Mouse (Mus musculus) brain, embryonic 14.5 days (tissue): ENCODE data around the gene Ifnl2.

Experiments used
- CTCF ChIP-seq: fragments of 200-500 bp; IDR thresholded peaks from 2 replicates; pipeline ENCODE4 v1.5.1; 2012; ENCODE audit warnings: inconsistent platforms, mild to moderate bottlenecking, moderate library complexity, borderline replicate concordance; ENCODE audit not compliant: insufficient read depth, insufficient read length; ENCODE audit errors: extremely low read depth
- POLR2A ChIP-seq: fragments of 200-500 bp; IDR thresholded peaks from 2 replicates; pipeline ENCODE4 v1.6.1; 2012; ENCODE audit warnings: mild to moderate bottlenecking, inconsistent platforms, borderline replicate concordance; ENCODE audit not compliant: poor library complexity, insufficient read depth, insufficient read length, severe bottlenecking; ENCODE audit errors: extremely low read depth

- TF ChIP-seq CTCF (no peak), POLR2A (no peak)
Measured at GRCm38 (mm10) chr7:28492310-28492709, 17.9 kb downstream of the Ifnl2 start.
